ENCODE assay signal across 21 mouse cellular contexts in genomic region chr6:91745947-91746582, GRCm38 (mm10).
DNase-seq lines count a peak whose midpoint lies in the region; ATAC-seq lines count a peak whose summit lies in the region.
"Had no signal": no experiment of that assay in that cellular context is flagged by ENCODE, and none has a peak within 500 bp of the region (broad histone marks: within the 10 kb centered on the region; RNA-seq: fewer than 3 reads in every experiment).

No protein-coding gene starts in this region.

- peaks cover 37% of the 10 kb centered on the region for H3K4me1 ChIP-seq in kidney, embryonic 15.5 days
- H3K4me1 ChIP-seq: embryonic facial prominence, embryonic 12.5 days; forebrain, embryonic 15.5 days; hindbrain, embryonic 12.5 days had no signal

- peak; percentile 63 for ATAC-seq in kidney, embryonic 15.5 days (replicated peaks; ENCODE audit: low FRiP score)
- ATAC-seq: forebrain, embryonic 15.5 days; intestine, postnatal 0 days; liver, postnatal 0 days had no signal

- H3K9ac ChIP-seq in kidney, embryonic 15.5 days: no peak overlapping the region
- H3K9ac ChIP-seq: embryonic facial prominence, embryonic 12.5 days; forebrain, embryonic 15.5 days; heart, embryonic 13.5 days; hindbrain, embryonic 12.5 days; limb, embryonic 12.5 days; liver, postnatal 0 days had no signal

- WGBS in kidney, embryonic 15.5 days: 49% methylated on average over 7 of the region's 7 CpGs

- H3K36me3 ChIP-seq in kidney, embryonic 15.5 days: peaks cover 86% of the 10 kb centered on the region

- H3K27me3 ChIP-seq in kidney, embryonic 15.5 days: no peaks in the 10 kb centered on the region
- H3K27me3 ChIP-seq: embryonic facial prominence, embryonic 12.5 days; forebrain, embryonic 15.5 days; heart, embryonic 13.5 days; hindbrain, embryonic 12.5 days; limb, embryonic 12.5 days had no signal

- H3K27ac ChIP-seq in kidney, embryonic 15.5 days: peak overlapping the region; percentile 77
- H3K27ac ChIP-seq: embryonic facial prominence, embryonic 12.5 days; forebrain, embryonic 15.5 days; heart, adult 2 months; heart, embryonic 13.5 days; hindbrain, embryonic 12.5 days; limb, embryonic 12.5 days had no signal

- DNase-seq in adrenal gland, postnatal 25 days: peak; percentile 0
- DNase-seq in adrenal gland, postnatal 4 days (ENCODE audit: low spot score in 2 of 2): no peak
- peak; percentile 85 for DNase-seq in kidney, adult 11 months
- peak; percentile 72 to 90 for DNase-seq in kidney, postnatal 36 days
- DNase-seq in lung, adult 18-20 months: no peak
- DNase-seq in retina, embryonic 14.5 days (ENCODE audit: low spot score): no peak
- DNase-seq: adrenal gland, postnatal 36 days; cerebellum, adult 11 months; liver, postnatal 0 days; lung, postnatal 10 days; thymus, postnatal 14 days had no signal

- H3K4me2 ChIP-seq in kidney, embryonic 15.5 days: no peak overlapping the region
- H3K4me2 ChIP-seq: embryonic facial prominence, embryonic 12.5 days; forebrain, embryonic 15.5 days; heart, embryonic 13.5 days; hindbrain, embryonic 12.5 days; limb, embryonic 12.5 days; liver, embryonic 11.5 days; midbrain, embryonic 11.5 days had no signal

- H3K4me3 ChIP-seq in kidney, embryonic 15.5 days (replicated peaks): no peak overlapping the region
- H3K4me3 ChIP-seq: embryonic facial prominence, embryonic 12.5 days; forebrain, embryonic 15.5 days; heart, adult 2 months; heart, embryonic 13.5 days; hindbrain, embryonic 12.5 days; limb, embryonic 12.5 days had no signal

- H3K9me3 ChIP-seq in kidney, embryonic 15.5 days (replicated peaks): no peaks in the 10 kb centered on the region
- H3K9me3 ChIP-seq: embryonic facial prominence, embryonic 12.5 days; forebrain, embryonic 15.5 days; heart, embryonic 13.5 days; limb, embryonic 12.5 days had no signal

Comparison
In these comparisons a context has a peak if more than half of its experiments do, and no peak if none do; other contexts are left out.
1. DNase-seq: peak in adrenal gland, postnatal 25 days (single experiment), kidney, adult 11 months (single experiment) and kidney, postnatal 36 days (2 of 2); none in adrenal gland, postnatal 4 days (0 of 2), lung, adult 18-20 months (0 of 2) and retina, embryonic 14.5 days (single experiment).